Mouse (Mus musculus): ENCODE measurements around the gene Zbtb11.

The Zbtb11 gene

DNA sequence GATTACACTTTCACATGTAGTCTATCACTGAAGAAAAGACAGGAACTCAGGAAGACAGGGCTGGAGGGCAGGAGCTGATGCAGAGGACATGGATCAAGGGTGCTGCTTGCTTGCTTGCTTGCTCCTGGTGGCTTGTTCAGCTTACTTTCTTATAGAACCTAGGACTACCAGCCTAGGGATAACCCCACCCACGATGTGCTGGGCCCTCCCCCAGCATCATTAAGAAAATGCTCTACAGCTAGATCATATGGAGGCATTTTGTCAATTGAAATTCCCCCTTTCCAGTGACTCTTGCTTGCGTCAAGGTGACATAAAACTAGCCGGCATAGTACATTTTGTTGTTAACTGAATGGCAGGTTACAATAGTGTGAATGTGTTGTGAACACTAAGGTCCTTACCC is 82.2 kb downstream of the Zbtb11 start:
- DNase-seq = no peak

GRCm38 (mm10) chr16:56056944-56057590 is 83.4 kb downstream of the Zbtb11 start:
- DNase-seq = no peak

GRCm38 (mm10) chr16:56058151-56058550 is 84.5 kb downstream of the Zbtb11 start:
- DNase-seq = no peak
